Mouse (Mus musculus) neutrophil, adult 83 days (primary cell): ENCODE measurements around the gene 4933402E13Rik. TPM values are rescaled to one million over a fixed set of nuclear protein-coding genes. Genes with fewer than 3 reads are reported as not detected.

Experiments
- total RNA-seq, 2 experiments: library from RNA; stranded (reverse); gene quantifications; one replicate each; pipeline ENCODE4 v1.2.4; 2023

Gene 4933402E13Rik
- total RNA-seq: not detected

GRCm38 (mm10) chrX:62283199-62283598 lies at the start of gene 4933402E13Rik:
4933402E13Rik (plus strand) TSS chrX:62283499.

Other genes with a start within 250 kb of the 4933402E13Rik start
- not detected for gene 4931400O07Rik, start 184.5 kb downstream of the 4933402E13Rik start, total RNA-seq